Mouse (Mus musculus) stomach, postnatal 0 days (tissue): ENCODE measurements at regions not wholly inside any gene's neighbourhood (a gene's known extent, or its start where the extent isn't known, plus 50 kb on each side); places are given as distances from the start of the nearest gene placed in this dataset.

Experiments
- CTCF ChIP-seq: IDR thresholded peaks from 2 replicates; pipeline ENCODE4 v1.5.1; 2016; ENCODE audit warnings: antibody characterized with exemption, low read depth, mild to moderate bottlenecking, moderate library complexity
- EP300 ChIP-seq: optimal IDR thresholded peaks from 2 replicates; pipeline ENCODE3; 2016; ENCODE audit warnings: antibody characterized with exemption

DNA sequence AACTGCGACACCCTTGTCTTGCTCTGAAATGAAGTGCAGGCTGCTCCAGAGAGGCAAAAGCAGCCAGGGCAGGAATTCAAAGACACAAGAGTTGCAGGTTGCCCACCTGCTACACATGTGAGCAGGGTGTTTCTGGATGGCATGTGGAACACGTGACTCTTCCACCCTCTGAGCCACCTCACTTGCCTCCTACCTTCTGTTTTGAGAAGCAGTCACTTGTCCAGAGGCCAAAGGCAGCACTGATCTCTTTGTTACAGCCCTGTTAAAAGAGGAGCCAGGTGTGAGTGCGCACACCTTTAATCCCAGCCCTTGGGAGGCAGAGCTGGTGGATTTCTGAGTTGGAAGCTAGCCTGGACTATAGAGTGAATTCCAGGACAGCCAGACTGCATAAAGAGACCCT, 79.7 kb upstream of the Tle3 start:
- TF ChIP-seq CTCF (no peak), EP300 (no peak)
